Mouse (Mus musculus) neural tube, embryonic 14.5 days (tissue): Measurements from ENCODE around the gene Rbm24. TPM values are rescaled to one million over a fixed set of nuclear protein-coding genes. Genes with fewer than 3 reads are reported as not detected.

Experiments
- ATAC-seq: fragments of 200-750 bp; cut with Nextera tagmentation; 2 replicates; pipeline ENCODE4 v1.8.0; 2017; ENCODE audit warnings: low read depth, mild to moderate bottlenecking, moderate TSS enrichment, moderate library complexity
- H3K27ac ChIP-seq: fragments of 300-500 bp; sonication (generic); 2 replicates; pipeline ENCODE4 v1.5.1; 2014; ENCODE audit warnings: low read depth, mild to moderate bottlenecking, control low read depth, low read length, moderate library complexity, mixed read lengths
- H3K27me3 ChIP-seq: fragments of 300-500 bp; sonication (generic); 2 replicates; pipeline ENCODE4 v1.6.1; 2014; ENCODE audit warnings: low read length; ENCODE audit not compliant: control insufficient read depth, insufficient read depth
- H3K36me3 ChIP-seq: fragments of 300-500 bp; sonication (generic); 2 replicates; pipeline ENCODE4 v1.6.1; 2014; ENCODE audit warnings: low read length, mixed read lengths; ENCODE audit not compliant: control insufficient read depth, insufficient read depth
- H3K4me1 ChIP-seq: fragments of 300-500 bp; sonication (generic); 2 replicates; pipeline ENCODE4 v1.6.1; 2014; ENCODE audit warnings: low read length; ENCODE audit not compliant: control insufficient read depth, insufficient read depth
- H3K4me2 ChIP-seq: fragments of 300-500 bp; sonication (generic); 2 replicates; pipeline ENCODE4 v1.6.1; 2014; ENCODE audit warnings: mild to moderate bottlenecking, low read depth, low read length, control low read depth
- H3K4me3 ChIP-seq: fragments of 300-500 bp; sonication (generic); 2 replicates; pipeline ENCODE4 v1.5.1; 2014; ENCODE audit warnings: low read depth, low read length, control low read depth, mixed read lengths
- H3K9ac ChIP-seq: fragments of 300-500 bp; sonication (generic); replicated peaks from 2 replicates; pipeline ENCODE4 v1.6.1; 2014; ENCODE audit warnings: low read depth, mild to moderate bottlenecking, control low read depth, low read length, mixed read lengths
- H3K9me3 ChIP-seq: fragments of 300-500 bp; sonication (generic); 2 replicates; pipeline ENCODE4 v1.6.1; 2016; ENCODE audit warnings: low read length; ENCODE audit not compliant: control insufficient read depth
- WGBS: fragments of 180-500 bp; shearing (Covaris S2); extraction: QIAGEN DNeasy Blood & Tissue Kit; methylation state at CpG from one replicate; pipeline ENCODE4 v1.1.7; 2014; 5-methylcytosine and 5-hydroxymethylcytosine counted together
- polyA plus RNA-seq: library from polyadenylated mRNA; unstranded; fragments of >200 nt; fragmentation: Nextera tagmentation; extraction: Ambion mirVana; gene quantifications from 2 replicates; pipeline ENCODE4 v1.2.1, GENCODE M21; 2014

Rbm24 gene
- polyA plus RNA-seq, 1 experiment from 2014 or later, result 3.5 TPM

GRCm38 (mm10) chr13:46413588-46413987 lies 4.6 kb upstream of the Rbm24 start:
- H3K4me1 ChIP-seq, result no peaks in the 10 kb centered on the region
- no peaks in the 10 kb centered on the region for H3K27me3 ChIP-seq
- H3K36me3 ChIP-seq, result no peaks in the 10 kb centered on the region
- H3K27ac ChIP-seq, result no peak overlapping the region
- H3K4me2 ChIP-seq, result no peak overlapping the region
- no peak overlapping the region for H3K4me3 ChIP-seq
- H3K9me3 ChIP-seq, result no peaks in the 10 kb centered on the region
- 83% methylated on average over 10 of the region's 10 CpGs for WGBS
- no peak overlapping the region for H3K9ac ChIP-seq
- no peak for ATAC-seq

GRCm38 (mm10) chr13:46414050-46414449 lies 4.2 kb upstream of the Rbm24 start:
- Histone ChIP-seq H3K27ac (no peak overlapping the region), H3K36me3 (no peaks in the 10 kb centered on the region), H3K4me2 (no peak overlapping the region), H3K4me3 (no peak overlapping the region), H3K27me3 (no peaks in the 10 kb centered on the region), H3K4me1 (no peaks in the 10 kb centered on the region), H3K9me3 (no peaks in the 10 kb centered on the region), H3K9ac (no peak overlapping the region)
- ATAC-seq, result no peak
- 80% methylated on average over 8 of the region's 8 CpGs for WGBS

- Histone ChIP-seq H3K27me3 (no peaks in the 10 kb centered on the region), H3K4me3 (no peak overlapping the region), H3K9ac (no peak overlapping the region), H3K36me3 (no peaks in the 10 kb centered on the region), H3K27ac (no peak overlapping the region), H3K4me2 (no peak overlapping the region), H3K9me3 (no peaks in the 10 kb centered on the region), H3K4me1 (no peaks in the 10 kb centered on the region)
- no peak for ATAC-seq
- WGBS, result 92% methylated on average over 8 of the region's 8 CpGs
Measured at GRCm38 (mm10) chr13:46416021-46416420, 2.2 kb upstream of the Rbm24 start.

GRCm38 (mm10) chr13:46417594-46417993 lies 640 bp upstream of the Rbm24 start:
- H3K27ac ChIP-seq, result 0 out of 2 replicates have a peak overlapping the region, but pooled peaks have one; percentile 48
- no peak overlapping the region for H3K9ac ChIP-seq
- no peak for ATAC-seq
- H3K4me3 ChIP-seq, result peak overlapping the region; percentile 71
- no peaks in the 10 kb centered on the region for H3K27me3 ChIP-seq
- H3K36me3 ChIP-seq, result no peaks in the 10 kb centered on the region
- WGBS, result 74% methylated on average over 5 of the region's 5 CpGs
- H3K4me1 ChIP-seq, result no peaks in the 10 kb centered on the region
- H3K9me3 ChIP-seq, result no peaks in the 10 kb centered on the region
- peak overlapping the region; percentile 82 for H3K4me2 ChIP-seq

GRCm38 (mm10) chr13:46418731-46419545 lies 704 bp downstream of the Rbm24 start:
- H3K4me3 ChIP-seq, result peak overlapping the region; percentile 71
- no peaks in the 10 kb centered on the region for H3K4me1 ChIP-seq
- WGBS, result under 1% methylated on average over 69 of the region's 73 CpGs
- H3K27me3 ChIP-seq, result no peaks in the 10 kb centered on the region
- peak overlapping the region; percentile 82 for H3K4me2 ChIP-seq
- no peaks in the 10 kb centered on the region for H3K36me3 ChIP-seq
- H3K9ac ChIP-seq, result peak overlapping the region; percentile 74
- H3K27ac ChIP-seq, result peak overlapping the region; percentile 48
- ATAC-seq, result peak; percentile 61
- H3K9me3 ChIP-seq, result no peaks in the 10 kb centered on the region

- WGBS, result 6% methylated on average over 7 of the region's 7 CpGs
- 0 out of 2 replicates have a peak overlapping the region, but pooled peaks have one; percentile 26 for H3K9ac ChIP-seq
- H3K4me3 ChIP-seq, result peak overlapping the region; percentile 71
- H3K36me3 ChIP-seq, result no peaks in the 10 kb centered on the region
- no peaks in the 10 kb centered on the region for H3K27me3 ChIP-seq
- ATAC-seq, result no peak
- H3K9me3 ChIP-seq, result no peaks in the 10 kb centered on the region
- H3K4me1 ChIP-seq, result no peaks in the 10 kb centered on the region
- no peak overlapping the region; the same call in 1 of the 2 replicates for H3K27ac ChIP-seq
- H3K4me2 ChIP-seq, result peak overlapping the region; percentile 82
Measured at GRCm38 (mm10) chr13:46419648-46420047, 1.4 kb downstream of the Rbm24 start.

- H3K27ac ChIP-seq, result no peak overlapping the region
Measured at GRCm38 (mm10) chr13:46420095-46420494, 1.9 kb downstream of the Rbm24 start.

GRCm38 (mm10) chr13:46423805-46424204 lies 5.6 kb downstream of the Rbm24 start:
- 96% methylated on average over 7 of the region's 7 CpGs for WGBS
- no peaks in the 10 kb centered on the region for H3K9me3 ChIP-seq
- no peaks in the 10 kb centered on the region for H3K4me1 ChIP-seq
- H3K4me3 ChIP-seq, result no peak overlapping the region
- H3K9ac ChIP-seq, result no peak overlapping the region
- H3K27ac ChIP-seq, result no peak overlapping the region
- 0 out of 2 replicates have a peak, but pooled peaks cover under 1% of the 10 kb centered on the region for H3K36me3 ChIP-seq
- ATAC-seq, result no peak
- H3K4me2 ChIP-seq, result no peak overlapping the region
- H3K27me3 ChIP-seq, result no peaks in the 10 kb centered on the region

More at GRCm38 (mm10) chr13:46420095-46420494, 1.9 kb downstream of the Rbm24 start:
- no peaks in the 10 kb centered on the region for H3K9me3 ChIP-seq
- H3K9ac ChIP-seq, result 0 out of 2 replicates have a peak overlapping the region, but pooled peaks have one; percentile 26
- H3K27me3 ChIP-seq, result no peaks in the 10 kb centered on the region
- H3K4me1 ChIP-seq, result no peaks in the 10 kb centered on the region
- H3K4me3 ChIP-seq, result peak overlapping the region; percentile 71
- no peaks in the 10 kb centered on the region for H3K36me3 ChIP-seq
- ATAC-seq, result no peak
- 6% methylated on average over 3 of the region's 3 CpGs for WGBS
- H3K4me2 ChIP-seq, result peak overlapping the region; percentile 82

- no peaks in the 10 kb centered on the region for H3K4me1 ChIP-seq
- H3K4me3 ChIP-seq, result no peak overlapping the region
- 0 out of 2 replicates have a peak, but pooled peaks cover 3% of the 10 kb centered on the region for H3K36me3 ChIP-seq
- no peak overlapping the region for H3K27ac ChIP-seq
- H3K27me3 ChIP-seq, result no peaks in the 10 kb centered on the region
- no peak overlapping the region for H3K4me2 ChIP-seq
- no peak for ATAC-seq
- H3K9me3 ChIP-seq, result no peaks in the 10 kb centered on the region
- 88% methylated on average over 8 of the region's 8 CpGs for WGBS
- no peak overlapping the region for H3K9ac ChIP-seq
Measured at GRCm38 (mm10) chr13:46424376-46424775, 6.1 kb downstream of the Rbm24 start.
